Mouse (Mus musculus) C2C12 (cell line): ENCODE results near the gene Pls3. TPM values are rescaled to one million over a fixed set of nuclear protein-coding genes. Genes with fewer than 3 reads are reported as not detected.
A peak's percentile ranks its signal among the peaks of the same experiment; 100 is the strongest.

ENCODE experiments used
- H3K27me3 ChIP-seq: one replicate; pipeline ENCODE4 v1.6.1; 2011; ENCODE audit not compliant: control insufficient read depth, insufficient read depth, insufficient read length
- H3K36me3 ChIP-seq: one replicate; pipeline ENCODE4 v1.6.1; 2011; ENCODE audit not compliant: control insufficient read depth, insufficient read depth
- H3K4me3 ChIP-seq: one replicate; pipeline ENCODE4 v1.5.1; 2011; ENCODE audit warnings: mild to moderate bottlenecking, control low read depth; ENCODE audit not compliant: poor library complexity, insufficient read depth, severe bottlenecking
- H3K79me2 ChIP-seq: one replicate; pipeline ENCODE4 v1.6.1; 2011; ENCODE audit not compliant: control insufficient read depth, insufficient read depth
- H3K79me3 ChIP-seq: one replicate; pipeline ENCODE4 v1.6.1; 2011; ENCODE audit warnings: low read depth, control low read depth
- H3ac ChIP-seq: one replicate; pipeline ENCODE3; 2011; ENCODE audit warnings: low read depth; ENCODE audit not compliant: control insufficient read depth, insufficient read length
- CEBPB ChIP-seq: IDR thresholded peaks from one replicate; pipeline ENCODE4 v1.6.1; 2011; ENCODE audit warnings: low read depth, mild to moderate bottlenecking, control low read depth, moderate library complexity
- CTCF ChIP-seq: IDR thresholded peaks from one replicate; pipeline ENCODE4 v1.5.1; 2011; ENCODE audit not compliant: control insufficient read depth, insufficient read depth, insufficient read length
- FOSL1 ChIP-seq: IDR thresholded peaks from one replicate; pipeline ENCODE4 v1.8.0; 2011; ENCODE audit warnings: mild to moderate bottlenecking, low read length; ENCODE audit not compliant: poor library complexity, insufficient read depth, severe bottlenecking
- MAX ChIP-seq: IDR thresholded peaks from one replicate; pipeline ENCODE4 v1.6.1; 2011; ENCODE audit warnings: mild to moderate bottlenecking, control low read depth
- MYOD1 ChIP-seq: IDR thresholded peaks from one replicate; pipeline ENCODE4 v1.6.1; 2011; ENCODE audit warnings: low read depth; ENCODE audit not compliant: control insufficient read depth, insufficient read length
- MYOG ChIP-seq: IDR thresholded peaks from one replicate; pipeline ENCODE4 v1.6.1; 2011; ENCODE audit not compliant: control insufficient read depth, insufficient read length; ENCODE audit errors: extremely low read depth
- USF1 ChIP-seq: IDR thresholded peaks from one replicate; pipeline ENCODE4 v1.6.1; 2011; ENCODE audit warnings: low read depth, mild to moderate bottlenecking, control low read depth, moderate library complexity
- polyA plus RNA-seq: library from polyadenylated mRNA; unstranded; fragments of >200 nt; fragmentation: generic; extraction: Trizol; gene quantifications from one replicate; pipeline ENCODE4 v1.2.1, GENCODE M21; 2012; ENCODE audit warnings: missing spikeins

The Pls3 gene
- polyA plus RNA-seq, 1 experiment = 90.0 TPM

DNA sequence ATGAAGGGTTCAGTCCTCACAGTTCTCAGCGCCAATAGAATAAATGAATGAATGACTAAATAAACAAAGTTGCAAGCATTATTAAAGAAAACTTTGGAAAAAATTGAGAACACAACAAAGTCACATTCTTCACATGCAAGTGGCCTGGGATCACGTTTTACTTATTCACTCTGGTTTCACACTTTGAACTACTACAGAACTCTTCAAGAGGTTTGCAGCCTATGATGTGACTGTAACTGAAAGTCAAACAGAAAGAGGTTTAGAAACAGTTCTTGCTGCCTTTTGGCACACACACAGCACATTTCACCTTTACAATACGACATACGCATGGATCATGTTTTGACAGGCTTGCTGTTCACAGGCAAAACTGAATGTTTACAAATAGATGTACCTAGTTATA is 34.7 kb downstream of the Pls3 start:
- H3K4me3 ChIP-seq = no peak overlapping the region
- H3K79me2 ChIP-seq = peaks cover 70% of the 10 kb centered on the region
- no peak overlapping the region for H3ac ChIP-seq
- no peak for TF ChIP-seq CTCF
- no peak for TF ChIP-seq CEBPB
- peaks cover 57% of the 10 kb centered on the region for H3K79me3 ChIP-seq
- H3K36me3 ChIP-seq = peaks cover 8% of the 10 kb centered on the region
- no peaks in the 10 kb centered on the region for H3K27me3 ChIP-seq

GRCm38 (mm10) chrX:75834836-75835235 is 40.1 kb downstream of the Pls3 start:
- H3ac ChIP-seq = no peak overlapping the region
- peaks cover 43% of the 10 kb centered on the region for H3K79me3 ChIP-seq
- H3K36me3 ChIP-seq = peaks cover 18% of the 10 kb centered on the region
- no peak overlapping the region for H3K4me3 ChIP-seq
- H3K79me2 ChIP-seq = peaks cover 64% of the 10 kb centered on the region
- TF ChIP-seq MYOD1 = peak; percentile 39
- no peak for TF ChIP-seq USF1
- TF ChIP-seq CEBPB = no peak
- no peak for TF ChIP-seq CTCF
- no peak for TF ChIP-seq MAX
- H3K27me3 ChIP-seq = no peaks in the 10 kb centered on the region

- peaks cover 64% of the 10 kb centered on the region for H3K79me2 ChIP-seq
- H3K4me3 ChIP-seq = no peak overlapping the region
- H3K36me3 ChIP-seq = peaks cover 15% of the 10 kb centered on the region
- no peaks in the 10 kb centered on the region for H3K27me3 ChIP-seq
- H3ac ChIP-seq = no peak overlapping the region
- TF ChIP-seq CTCF = no peak
- peak; percentile 19 for TF ChIP-seq MAX
- no peak for TF ChIP-seq MYOG
- TF ChIP-seq USF1 = no peak
- TF ChIP-seq MYOD1 = no peak
- peak; percentile 29 for TF ChIP-seq FOSL1
- TF ChIP-seq CEBPB = peak; percentile 68
- peaks cover 38% of the 10 kb centered on the region for H3K79me3 ChIP-seq
These were observed 40.7 kb downstream of the Pls3 start for GRCm38 (mm10) chrX:75834286-75834685.

DNA sequence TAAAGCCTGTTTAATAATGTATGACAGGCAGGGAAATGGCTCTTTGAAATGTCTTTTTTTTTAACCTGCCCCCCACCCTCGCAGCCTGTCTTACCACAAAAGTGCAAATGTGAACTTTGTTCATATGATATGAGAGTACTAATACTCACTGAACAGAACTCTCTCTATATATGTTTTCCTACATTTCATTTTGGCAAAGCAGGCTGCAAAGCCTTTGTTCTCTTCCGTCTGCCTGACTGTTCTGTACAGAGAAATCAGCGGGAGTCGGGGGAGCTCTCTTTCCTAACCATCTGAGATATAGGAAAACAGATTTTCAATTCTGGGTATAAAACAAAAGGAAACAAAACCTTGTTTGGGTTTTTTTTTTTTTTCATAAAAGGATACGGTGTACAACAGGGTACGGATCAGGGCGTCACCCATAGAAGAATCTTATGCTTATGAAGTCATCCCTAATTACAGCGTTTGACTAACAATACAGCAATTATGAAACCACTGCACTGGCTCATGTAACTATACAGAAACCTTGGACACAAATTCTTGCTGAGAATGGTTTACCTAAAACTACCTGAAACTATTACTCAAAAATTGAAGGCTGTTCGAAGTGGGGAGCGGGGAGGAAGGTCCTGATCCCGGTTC is 41.9 kb downstream of the Pls3 start:
- Histone ChIP-seq H3ac (no peak overlapping the region), H3K79me3 (peaks cover 39% of the 10 kb centered on the region), H3K36me3 (peaks cover 10% of the 10 kb centered on the region), H3K4me3 (no peak overlapping the region), H3K79me2 (peaks cover 60% of the 10 kb centered on the region), H3K27me3 (no peaks in the 10 kb centered on the region)
- TF ChIP-seq CTCF = no peak
- no peak for TF ChIP-seq MYOD1

DNA sequence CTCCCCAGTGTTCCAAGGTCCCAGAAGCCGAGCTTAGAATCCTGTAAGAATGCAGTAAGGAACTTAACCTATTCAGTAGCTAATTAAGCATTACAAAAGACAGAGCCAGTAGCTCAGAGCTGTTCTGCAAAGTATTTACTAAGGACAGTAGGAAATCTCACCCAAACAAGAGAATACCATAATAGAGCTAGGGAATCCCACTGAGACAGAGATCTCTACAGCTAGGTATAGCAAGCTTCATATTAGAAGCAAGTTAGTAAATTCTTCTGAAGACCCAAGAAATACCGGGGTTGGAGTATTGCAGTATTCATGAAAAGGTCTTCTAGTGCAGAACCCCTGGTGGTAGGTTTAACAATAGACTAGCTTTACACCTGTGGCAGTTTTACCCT is 45.1 kb downstream of the Pls3 start:
- H3K27me3 ChIP-seq = no peaks in the 10 kb centered on the region
- TF ChIP-seq MYOG = no peak
- peaks cover 65% of the 10 kb centered on the region for H3K79me2 ChIP-seq
- peaks cover 28% of the 10 kb centered on the region for H3K79me3 ChIP-seq
- peaks cover 22% of the 10 kb centered on the region for H3K36me3 ChIP-seq
- no peak overlapping the region for H3K4me3 ChIP-seq
- no peak overlapping the region for H3ac ChIP-seq

GRCm38 (mm10) chrX:75829240-75829866 is 45.6 kb downstream of the Pls3 start:
- TF ChIP-seq MYOG (no peak), CEBPB (no peak), MYOD1 (no peak), MAX (no peak), CTCF (no peak), FOSL1 (no peak), USF1 (no peak)
- H3K36me3 ChIP-seq = peaks cover 27% of the 10 kb centered on the region
- no peaks in the 10 kb centered on the region for H3K27me3 ChIP-seq
- H3ac ChIP-seq = no peak overlapping the region
- H3K79me3 ChIP-seq = peaks cover 28% of the 10 kb centered on the region
- no peak overlapping the region for H3K4me3 ChIP-seq
- peaks cover 65% of the 10 kb centered on the region for H3K79me2 ChIP-seq
